Mouse (Mus musculus) ES-E14 (cell line): ENCODE data around the gene Ddx46.

Experiments
- CHD2 ChIP-seq: IDR thresholded peaks from 2 replicates; pipeline ENCODE4 v1.6.1; 2014; ENCODE audit warnings: mild to moderate bottlenecking, low read depth, low read length, inconsistent platforms
- MAFK ChIP-seq: IDR thresholded peaks from 2 replicates; pipeline ENCODE4 v1.6.1; 2014; ENCODE audit warnings: mild to moderate bottlenecking, low read depth, low read length, inconsistent platforms; ENCODE audit not compliant: insufficient read depth
- ZC3H11A ChIP-seq: IDR thresholded peaks from 2 replicates; pipeline ENCODE4 v1.6.1; 2012; ENCODE audit warnings: low read depth, mild to moderate bottlenecking, inconsistent platforms, low read length, borderline replicate concordance
- ZNF384 ChIP-seq: IDR thresholded peaks from 2 replicates; pipeline ENCODE4 v1.6.1; 2012; ENCODE audit warnings: low read depth, low read length, inconsistent platforms

GRCm38 (mm10) chr13:55677364-55677763 is 42.5 kb downstream of the Ddx46 start:
- TF ChIP-seq ZNF384: no peak
- TF ChIP-seq MAFK: no peak
- no peak for TF ChIP-seq CHD2
- no peak for TF ChIP-seq ZC3H11A
